Mouse (Mus musculus) testis, adult 2 months (tissue): ENCODE measurements around the gene Il12rb1.

Experiments used
- CTCF ChIP-seq: fragments of 200-500 bp; IDR thresholded peaks from 2 replicates; pipeline ENCODE4 v1.5.1; 2012; ENCODE audit warnings: low read depth, mild to moderate bottlenecking, inconsistent platforms, low read length, moderate library complexity; ENCODE audit not compliant: control insufficient read depth, insufficient read depth, insufficient replicate concordance
- POLR2A ChIP-seq: fragments of 200-500 bp; IDR thresholded peaks from 2 replicates; pipeline ENCODE4 v1.6.1; 2012; ENCODE audit warnings: low read depth, mild to moderate bottlenecking, inconsistent platforms, low read length, moderate library complexity; ENCODE audit not compliant: control insufficient read depth

DNA sequence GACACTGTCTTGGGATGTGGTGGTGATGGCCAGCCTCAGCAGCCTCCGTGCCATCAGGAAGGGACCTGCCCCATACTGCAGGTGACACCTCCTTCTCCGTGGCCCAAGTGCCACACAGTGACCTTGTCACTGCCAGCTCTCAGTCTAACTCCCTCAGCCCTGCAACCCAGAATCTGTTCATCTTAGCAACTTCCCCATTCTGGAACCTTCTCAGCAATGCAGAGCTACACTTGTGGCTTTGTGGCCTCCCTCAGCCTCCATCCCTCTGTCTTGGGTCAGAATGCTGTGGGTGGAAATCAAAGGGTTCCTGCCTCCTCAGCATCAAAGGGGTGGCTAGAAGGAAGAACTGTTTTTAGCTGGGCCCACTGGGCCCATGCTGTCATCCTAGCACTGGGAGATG is 45.6 kb downstream of the Il12rb1 start:
- TF ChIP-seq POLR2A (no peak), CTCF (no peak)
